Comparison of ENCODE assay signal across 23 mouse cellular contexts in the genomic region with DNA sequence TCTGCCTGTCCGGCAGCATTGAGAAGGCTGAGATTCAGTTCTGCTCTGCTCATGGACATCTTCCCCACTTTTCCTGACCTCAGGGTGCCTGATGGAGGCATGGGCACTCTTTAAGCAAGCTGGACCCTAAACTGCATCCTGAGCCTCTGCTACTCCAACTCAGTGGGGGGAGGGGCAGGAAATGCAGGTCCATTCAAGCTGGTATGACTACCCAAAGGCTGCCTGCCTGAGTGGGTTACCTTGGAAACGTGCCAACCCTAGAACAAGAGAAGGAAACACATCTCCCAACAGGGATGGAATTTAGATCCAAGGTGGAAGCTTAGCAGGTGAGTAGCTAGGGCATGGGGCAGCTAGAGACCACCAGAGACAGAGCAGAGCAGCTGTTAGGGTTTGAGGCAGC. TPM values are rescaled to one million over a fixed set of nuclear protein-coding genes. Genes with fewer than 3 reads are reported as not detected.
"Had no signal": no experiment of that assay in that cellular context is flagged by ENCODE, and none has a peak within 500 bp of the region (broad histone marks: within the 10 kb centered on the region; RNA-seq: fewer than 3 reads in every experiment).

No protein-coding gene starts in this region.

- H3K4me1 ChIP-seq: limb, embryonic 15.5 days had no signal

- ATAC-seq: intestine, postnatal 0 days; liver, postnatal 0 days; lung, postnatal 0 days; midbrain, embryonic 13.5 days; midbrain, embryonic 16.5 days had no signal

- H3K9ac ChIP-seq: limb, embryonic 12.5 days; limb, embryonic 15.5 days; liver, embryonic 14.5 days; liver, postnatal 0 days; midbrain, embryonic 13.5 days; neural tube, embryonic 13.5 days had no signal

- H3K36me3 ChIP-seq: limb, embryonic 12.5 days; limb, embryonic 15.5 days; midbrain, embryonic 10.5 days; midbrain, embryonic 13.5 days; neural tube, embryonic 13.5 days had no signal

- DNase-seq: kidney, adult 8-10 months; kidney, postnatal 10 days; kidney, postnatal 36 days; left cerebral cortex, postnatal 4 days; liver, postnatal 0 days; lung, postnatal 36 days; retina, postnatal 1 day; right cerebral cortex, postnatal 4 days; thymus, adult 18-20 months; thymus, postnatal 36 days had no signal

- H3K4me3 ChIP-seq: limb, embryonic 12.5 days; limb, embryonic 15.5 days; megakaryocyte, embryonic 14.5 days; midbrain, embryonic 10.5 days; midbrain, embryonic 13.5 days; myocyte; neural tube, embryonic 13.5 days had no signal

- H3K27ac ChIP-seq: limb, embryonic 12.5 days; limb, embryonic 15.5 days; liver, embryonic 14.5 days; midbrain, embryonic 10.5 days; midbrain, embryonic 13.5 days; neural tube, embryonic 13.5 days; stomach, postnatal 0 days had no signal

- H3K9me3 ChIP-seq: limb, embryonic 12.5 days; limb, embryonic 15.5 days; midbrain, embryonic 10.5 days; midbrain, embryonic 13.5 days; neural tube, embryonic 13.5 days had no signal

- H3K27me3 ChIP-seq: limb, embryonic 12.5 days; limb, embryonic 15.5 days; midbrain, embryonic 13.5 days; neural tube, embryonic 13.5 days had no signal

- H3K4me2 ChIP-seq: limb, embryonic 12.5 days; limb, embryonic 15.5 days; liver, embryonic 11.5 days; midbrain, embryonic 13.5 days; neural tube, embryonic 13.5 days had no signal

RNA-seq across cellular contexts. Expression of a gene that starts 36.5 kb away (rescaled TPM):
- polyA plus RNA-seq: intestine, postnatal 0 days had no signal
